Mouse (Mus musculus): Measurements from ENCODE around the gene Emc7. TPM values are rescaled to one million over a fixed set of nuclear protein-coding genes. Genes with fewer than 3 reads are reported as not detected.

Emc7 gene
- polyA plus RNA-seq, 1 experiment from 2014 or later: 18.0 TPM

GRCm38 (mm10) chr2:112507444-112507843, 52.6 kb downstream of the Emc7 start:
- Histone ChIP-seq H3K4me2 (ENCODE audit: low read length) (no peak overlapping the region), H3K27me3 (replicated peaks; ENCODE audit: control insufficient read depth, insufficient read depth, low read length) (no peaks in the 10 kb centered on the region), H3K4me1 (replicated peaks; ENCODE audit: control insufficient read depth, insufficient read depth, low read length) (no peaks in the 10 kb centered on the region), H3K36me3 (ENCODE audit: control insufficient read depth, insufficient read depth) (no peaks in the 10 kb centered on the region), H3K4me3 (replicated peaks; ENCODE audit: low read length) (no peak overlapping the region), H3K9ac (replicated peaks; ENCODE audit: low read depth, low read length) (no peak overlapping the region), H3K9me3 (ENCODE audit: control insufficient read depth, low read length) (no peaks in the 10 kb centered on the region), H3K27ac (ENCODE audit: low read length) (no peak overlapping the region)
- ATAC-seq: peak; percentile 47
- WGBS: 100% methylated on average over 1 of the region's 1 CpGs

GRCm38 (mm10) chr2:112510140-112510539, 55.3 kb downstream of the Emc7 start:
- no peak overlapping the region for H3K4me2 ChIP-seq (ENCODE audit: low read length)
- no peak overlapping the region for H3K9ac ChIP-seq (replicated peaks; ENCODE audit: low read depth, low read length)
- H3K4me3 ChIP-seq (replicated peaks; ENCODE audit: low read length): no peak overlapping the region
- ATAC-seq: no peak
- no peaks in the 10 kb centered on the region for H3K4me1 ChIP-seq (replicated peaks; ENCODE audit: control insufficient read depth, insufficient read depth, low read length)
- no peak overlapping the region for H3K27ac ChIP-seq (ENCODE audit: low read length)
- H3K36me3 ChIP-seq (ENCODE audit: control insufficient read depth, insufficient read depth): no peaks in the 10 kb centered on the region
- no peaks in the 10 kb centered on the region for H3K27me3 ChIP-seq (replicated peaks; ENCODE audit: control insufficient read depth, insufficient read depth, low read length)
- WGBS: 93% methylated on average over 4 of the region's 4 CpGs
- H3K9me3 ChIP-seq (ENCODE audit: control insufficient read depth, low read length): no peaks in the 10 kb centered on the region

- Histone ChIP-seq H3K27me3 (replicated peaks; ENCODE audit: control insufficient read depth, insufficient read depth, low read length) (no peaks in the 10 kb centered on the region), H3K9ac (replicated peaks; ENCODE audit: low read depth, low read length) (no peak overlapping the region), H3K4me1 (replicated peaks; ENCODE audit: control insufficient read depth, insufficient read depth, low read length) (no peaks in the 10 kb centered on the region), H3K4me3 (replicated peaks; ENCODE audit: low read length) (no peak overlapping the region), H3K4me2 (ENCODE audit: low read length) (no peak overlapping the region), H3K27ac (ENCODE audit: low read length) (no peak overlapping the region), H3K36me3 (ENCODE audit: control insufficient read depth, insufficient read depth) (no peaks in the 10 kb centered on the region), H3K9me3 (ENCODE audit: control insufficient read depth, low read length) (no peaks in the 10 kb centered on the region)
- WGBS: 63% methylated on average over 1 of the region's 1 CpGs
- no peak for ATAC-seq
Observed at GRCm38 (mm10) chr2:112513036-112513435, 58.2 kb downstream of the Emc7 start.

GRCm38 (mm10) chr2:112516728-112517127, 61.9 kb downstream of the Emc7 start:
- no peak overlapping the region for H3K4me3 ChIP-seq (replicated peaks; ENCODE audit: low read length)
- H3K9ac ChIP-seq (replicated peaks; ENCODE audit: low read depth, low read length): no peak overlapping the region
- H3K9me3 ChIP-seq (ENCODE audit: control insufficient read depth, low read length): no peaks in the 10 kb centered on the region
- 90% methylated on average over 3 of the region's 3 CpGs for WGBS
- H3K27me3 ChIP-seq (replicated peaks; ENCODE audit: control insufficient read depth, insufficient read depth, low read length): no peaks in the 10 kb centered on the region
- H3K36me3 ChIP-seq (ENCODE audit: control insufficient read depth, insufficient read depth): no peaks in the 10 kb centered on the region
- ATAC-seq: no peak
- H3K27ac ChIP-seq (ENCODE audit: low read length): no peak overlapping the region
- H3K4me1 ChIP-seq (replicated peaks; ENCODE audit: control insufficient read depth, insufficient read depth, low read length): no peaks in the 10 kb centered on the region
- no peak overlapping the region for H3K4me2 ChIP-seq (ENCODE audit: low read length)

GRCm38 (mm10) chr2:112517218-112517617, 62.4 kb downstream of the Emc7 start:
- H3K27me3 ChIP-seq (replicated peaks; ENCODE audit: control insufficient read depth, insufficient read depth, low read length): no peaks in the 10 kb centered on the region
- no peak for ATAC-seq
- no peak overlapping the region for H3K4me2 ChIP-seq (ENCODE audit: low read length)
- WGBS: 89% methylated on average over 3 of the region's 3 CpGs
- H3K4me3 ChIP-seq (replicated peaks; ENCODE audit: low read length): no peak overlapping the region
- no peaks in the 10 kb centered on the region for H3K9me3 ChIP-seq (ENCODE audit: control insufficient read depth, low read length)
- no peaks in the 10 kb centered on the region for H3K36me3 ChIP-seq (ENCODE audit: control insufficient read depth, insufficient read depth)
- H3K27ac ChIP-seq (ENCODE audit: low read length): no peak overlapping the region
- H3K4me1 ChIP-seq (replicated peaks; ENCODE audit: control insufficient read depth, insufficient read depth, low read length): no peaks in the 10 kb centered on the region
- H3K9ac ChIP-seq (replicated peaks; ENCODE audit: low read depth, low read length): no peak overlapping the region

- Histone ChIP-seq H3K9me3 (ENCODE audit: control insufficient read depth, low read length) (no peaks in the 10 kb centered on the region), H3K36me3 (ENCODE audit: control insufficient read depth, insufficient read depth) (no peaks in the 10 kb centered on the region), H3K27ac (ENCODE audit: low read length) (no peak overlapping the region), H3K4me1 (replicated peaks; ENCODE audit: control insufficient read depth, insufficient read depth, low read length) (no peaks in the 10 kb centered on the region), H3K4me3 (replicated peaks; ENCODE audit: low read length) (no peak overlapping the region), H3K4me2 (ENCODE audit: low read length) (no peak overlapping the region), H3K9ac (replicated peaks; ENCODE audit: low read depth, low read length) (no peak overlapping the region), H3K27me3 (replicated peaks; ENCODE audit: control insufficient read depth, insufficient read depth, low read length) (no peaks in the 10 kb centered on the region)
- ATAC-seq: no peak
Observed at GRCm38 (mm10) chr2:112518541-112518940, 63.7 kb downstream of the Emc7 start.

GRCm38 (mm10) chr2:112520526-112521482, 66.0 kb downstream of the Emc7 start:
- Histone ChIP-seq H3K27ac (ENCODE audit: low read length) (no peak overlapping the region), H3K4me1 (replicated peaks; ENCODE audit: control insufficient read depth, insufficient read depth, low read length) (no peaks in the 10 kb centered on the region), H3K9ac (replicated peaks; ENCODE audit: low read depth, low read length) (no peak overlapping the region), H3K36me3 (ENCODE audit: control insufficient read depth, insufficient read depth) (no peaks in the 10 kb centered on the region), H3K9me3 (ENCODE audit: control insufficient read depth, low read length) (no peaks in the 10 kb centered on the region), H3K27me3 (replicated peaks; ENCODE audit: control insufficient read depth, insufficient read depth, low read length) (no peaks in the 10 kb centered on the region), H3K4me2 (ENCODE audit: low read length) (no peak overlapping the region), H3K4me3 (replicated peaks; ENCODE audit: low read length) (no peak overlapping the region)
- WGBS: 81% methylated on average over 4 of the region's 4 CpGs
- no peak for ATAC-seq

Other genes with a start within 250 kb of the Emc7 start
- gene Lpcat4, start 215.5 kb upstream of the Emc7 start, polyA plus RNA-seq (2015; fragmentation: Nextera tagmentation; extraction: Ambion mirVana): 13.3 and 15.9 TPM in 2 replicates
- not detected in 2 replicates for gene Nutm1, start 195.7 kb upstream of the Emc7 start, polyA plus RNA-seq (2015; fragmentation: Nextera tagmentation; extraction: Ambion mirVana)
- 157 and 169 TPM in 2 replicates for gene Nop10, start 193.1 kb upstream of the Emc7 start, polyA plus RNA-seq (2015; fragmentation: Nextera tagmentation; extraction: Ambion mirVana)
- gene Slc12a6, start 189.2 kb upstream of the Emc7 start, polyA plus RNA-seq (2015; fragmentation: Nextera tagmentation; extraction: Ambion mirVana): 18.5 and 20.1 TPM in 2 replicates
- not detected in 2 replicates for gene Gm21985, start 188.7 kb upstream of the Emc7 start, polyA plus RNA-seq (2015; fragmentation: Nextera tagmentation; extraction: Ambion mirVana)
- gene Emc4, start 87.0 kb upstream of the Emc7 start, polyA plus RNA-seq (2015; fragmentation: Nextera tagmentation; extraction: Ambion mirVana): 150 and 174 TPM in 2 replicates
- 43.4 and 51.0 TPM in 2 replicates for gene Katnbl1, start 75.8 kb upstream of the Emc7 start, polyA plus RNA-seq (2015; fragmentation: Nextera tagmentation; extraction: Ambion mirVana)
- gene Chrm5, start 25.8 kb downstream of the Emc7 start, polyA plus RNA-seq (2015; fragmentation: Nextera tagmentation; extraction: Ambion mirVana): 0.80 and 1.2 TPM in 2 replicates
- gene Aven, start 38.0 kb downstream of the Emc7 start, polyA plus RNA-seq (2015; fragmentation: Nextera tagmentation; extraction: Ambion mirVana): 1.9 and 2.2 TPM in 2 replicates

Data from forebrain, embryonic 16.5 days (tissue).